Mouse (Mus musculus) brain, embryonic 14.5 days (tissue): Measurements from ENCODE around the gene Akap17b. TPM values are rescaled to one million over a fixed set of nuclear protein-coding genes. Genes with fewer than 3 reads are reported as not detected.

Source experiments
- DNase-seq: peaks from one replicate; pipeline ENCODE4 v3.0.0-alpha.2; 2011; ENCODE audit warnings: low read depth
- CTCF ChIP-seq: fragments of 200-500 bp; IDR thresholded peaks from 2 replicates; pipeline ENCODE4 v1.5.1; 2012; ENCODE audit warnings: inconsistent platforms, mild to moderate bottlenecking, moderate library complexity, borderline replicate concordance; ENCODE audit not compliant: insufficient read depth, insufficient read length; ENCODE audit errors: extremely low read depth
- POLR2A ChIP-seq: fragments of 200-500 bp; IDR thresholded peaks from 2 replicates; pipeline ENCODE4 v1.6.1; 2012; ENCODE audit warnings: mild to moderate bottlenecking, inconsistent platforms, borderline replicate concordance; ENCODE audit not compliant: poor library complexity, insufficient read depth, insufficient read length, severe bottlenecking; ENCODE audit errors: extremely low read depth
- polyA plus RNA-seq: library from polyadenylated mRNA; depleted of rRNA; stranded (reverse); fragments of >200 nt; gene quantifications from 2 replicates; pipeline ENCODE4 v1.2.3, GENCODE M21; 2012

Akap17b gene
- polyA plus RNA-seq, 1 experiment, result 8.5 TPM

- TF ChIP-seq POLR2A, result no peak
- TF ChIP-seq CTCF, result no peak
These were observed 46.3 kb downstream of the Akap17b start for GRCm38 (mm10) chrX:36598861-36599344.

GRCm38 (mm10) chrX:36598390-36598810, 46.8 kb downstream of the Akap17b start:
- TF ChIP-seq POLR2A (no peak), CTCF (no peak)
- no peak for DNase-seq

More at GRCm38 (mm10) chrX:36598861-36599344, 46.3 kb downstream of the Akap17b start:
- DNase-seq, result peak; percentile 58

- peak; percentile 92 for DNase-seq
- TF ChIP-seq CTCF (no peak), POLR2A (peak; percentile 89; the same call in 1 of the 2 replicates)
These were observed 47.3 kb downstream of the Akap17b start, which contains the start of gene Pgrmc1 for GRCm38 (mm10) chrX:36597707-36598389. TSS of gene Pgrmc1 (plus strand) at chrX:36598206.

- DNase-seq, result peak; percentile 8
These were observed 48.6 kb downstream of the Akap17b start for GRCm38 (mm10) chrX:36596483-36597120.

- TF ChIP-seq CTCF (no peak), POLR2A (no peak)
- no peak for DNase-seq
These were observed 49.9 kb downstream of the Akap17b start for GRCm38 (mm10) chrX:36595247-36595646.

- no peak for TF ChIP-seq POLR2A
- TF ChIP-seq CTCF, result no peak
- DNase-seq, result no peak
These were observed 53.7 kb downstream of the Akap17b start for GRCm38 (mm10) chrX:36591539-36591938.

GRCm38 (mm10) chrX:36591120-36591519, 54.1 kb downstream of the Akap17b start:
- DNase-seq, result no peak
- TF ChIP-seq POLR2A (no peak), CTCF (no peak)

GRCm38 (mm10) chrX:36590266-36590665, 54.9 kb downstream of the Akap17b start:
- no peak for DNase-seq
- TF ChIP-seq CTCF, result no peak
- no peak for TF ChIP-seq POLR2A

GRCm38 (mm10) chrX:36587304-36588209, 57.6 kb downstream of the Akap17b start:
- TF ChIP-seq POLR2A (no peak), CTCF (no peak)
- DNase-seq, result peak; percentile 91

- peak; percentile 15 for DNase-seq
- TF ChIP-seq POLR2A, result no peak
- no peak for TF ChIP-seq CTCF
These were observed 58.4 kb downstream of the Akap17b start for GRCm38 (mm10) chrX:36586629-36587303.
